Mouse (Mus musculus): ENCODE results near the gene Sema3d.
A peak's percentile ranks its signal among the peaks of the same experiment; 100 is the strongest.

Gene Sema3d

GRCm38 (mm10) chr5:12499037-12499436 lies 115.9 kb downstream of the Sema3d start:
- DNase-seq (ENCODE audit: low spot score), result no peak

DNA sequence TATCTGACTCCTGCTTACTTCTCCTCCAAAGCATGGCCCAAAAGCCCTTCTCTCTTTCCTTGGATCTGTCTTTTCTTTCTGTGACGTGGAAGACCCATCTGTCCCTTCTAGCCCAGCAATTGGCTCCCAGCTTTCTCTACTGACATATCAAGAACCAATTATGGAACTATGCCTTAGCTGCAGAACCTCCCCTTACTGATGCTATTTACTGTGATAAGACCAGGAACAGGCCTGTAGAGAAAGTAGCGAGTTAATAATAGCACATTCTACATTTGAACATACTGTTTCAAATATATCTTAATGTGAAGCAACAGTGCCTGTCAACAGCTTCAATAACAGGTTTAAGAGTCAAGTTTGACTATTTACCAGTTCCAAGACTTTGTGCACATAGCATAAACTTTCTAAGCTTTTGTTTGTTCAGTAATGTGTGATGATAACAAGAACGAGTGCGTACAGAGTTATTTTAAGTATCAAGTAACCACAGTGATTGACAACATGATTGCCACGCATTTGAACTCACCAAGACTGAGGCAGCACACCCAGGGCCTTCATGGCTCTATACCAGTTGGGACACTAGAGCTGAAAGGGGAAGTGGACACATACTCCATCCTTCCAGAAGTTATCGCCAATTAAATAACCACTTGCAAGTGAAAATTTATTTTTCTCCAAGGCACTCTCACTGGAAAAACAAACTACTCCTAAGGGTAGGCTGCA lies 116.8 kb downstream of the Sema3d start:
- DNase-seq (ENCODE audit: low spot score), result no peak

GRCm38 (mm10) chr5:12512471-12512870 lies 129.3 kb downstream of the Sema3d start:
- no peak for DNase-seq (ENCODE audit: low spot score)

DNA sequence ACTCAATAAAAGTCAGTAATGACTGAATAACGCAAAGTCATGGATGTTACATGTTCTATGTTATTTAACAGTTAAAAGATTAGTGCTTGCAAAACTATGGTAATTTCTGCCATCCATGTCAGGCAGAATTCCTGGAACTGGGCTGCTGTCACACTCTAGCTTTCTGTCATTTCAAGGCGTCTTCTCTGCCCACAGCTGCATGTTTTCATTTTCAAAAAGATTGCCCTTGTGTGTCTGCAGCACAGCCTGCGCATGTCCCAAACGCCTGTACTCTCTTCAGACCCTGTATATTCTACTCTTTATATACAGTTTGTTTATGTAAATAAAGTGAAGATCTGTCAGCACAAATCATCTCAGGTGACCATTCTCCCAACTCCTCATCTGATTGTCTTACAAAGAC lies 132.1 kb downstream of the Sema3d start:
- no peak for DNase-seq (ENCODE audit: low spot score)

GRCm38 (mm10) chr5:12525235-12525767 lies 142.1 kb downstream of the Sema3d start:
- no peak for DNase-seq (ENCODE audit: low spot score)

DNA sequence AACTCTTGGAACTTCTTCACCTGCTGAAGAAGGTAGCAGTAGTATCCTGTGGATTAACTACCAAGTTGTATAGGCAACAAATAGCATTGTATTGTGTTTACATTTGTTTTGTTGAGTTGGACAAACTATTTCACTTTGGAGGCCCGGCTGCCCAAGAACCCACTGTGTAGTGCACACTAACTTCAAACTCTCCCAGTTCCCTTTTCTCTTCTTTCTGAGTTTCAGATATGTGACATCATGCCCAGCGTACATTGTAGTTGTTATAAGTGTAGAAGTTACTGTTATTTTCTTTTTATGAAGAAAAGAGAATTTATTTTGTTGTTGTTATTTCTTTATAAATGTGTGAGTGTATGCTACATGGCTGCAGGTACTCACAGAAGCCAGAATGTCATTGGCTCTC lies 145.4 kb downstream of the Sema3d start:
- no peak for DNase-seq (ENCODE audit: low spot score)

DNA sequence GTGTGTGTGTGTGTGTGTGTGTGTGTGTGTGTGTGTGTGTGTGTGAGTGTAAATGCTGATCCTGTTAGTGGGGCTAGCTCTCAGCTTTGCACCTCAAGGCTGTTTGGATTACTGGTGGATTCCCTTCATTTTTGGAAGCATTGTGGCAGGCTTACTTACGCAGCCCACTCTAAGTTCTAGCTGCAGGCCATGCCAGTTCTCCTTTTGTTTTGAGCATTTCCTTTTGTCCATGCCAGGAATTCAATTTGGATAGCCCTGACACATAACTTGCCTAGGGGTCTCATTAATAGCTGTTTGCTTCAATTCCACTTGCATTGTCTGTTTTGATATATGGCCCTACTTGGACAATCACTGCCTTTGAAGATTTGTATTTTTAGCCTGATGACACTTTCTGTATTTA lies 146.6 kb downstream of the Sema3d start:
- no peak for DNase-seq (ENCODE audit: low spot score)

DNA sequence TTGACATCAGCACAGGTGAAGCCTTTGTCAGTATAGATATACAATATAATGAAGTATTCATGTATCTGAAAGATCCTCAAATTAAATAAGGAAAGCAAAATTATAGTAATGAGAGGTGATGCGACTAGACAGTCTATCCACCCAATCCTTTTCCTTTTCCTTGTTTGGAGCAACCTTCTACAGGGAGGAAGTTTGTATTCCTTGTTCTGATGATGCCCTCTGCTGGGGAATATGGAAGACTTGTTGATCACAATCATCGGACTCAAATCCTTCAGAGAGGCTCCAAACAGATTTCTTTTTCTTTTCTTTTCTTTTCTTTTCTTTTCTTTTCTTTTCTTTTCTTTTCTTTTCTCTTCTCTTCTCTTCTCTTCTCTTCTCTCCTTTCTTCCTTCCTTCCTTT lies 158.1 kb downstream of the Sema3d start:
- DNase-seq (ENCODE audit: low spot score), result no peak

DNA sequence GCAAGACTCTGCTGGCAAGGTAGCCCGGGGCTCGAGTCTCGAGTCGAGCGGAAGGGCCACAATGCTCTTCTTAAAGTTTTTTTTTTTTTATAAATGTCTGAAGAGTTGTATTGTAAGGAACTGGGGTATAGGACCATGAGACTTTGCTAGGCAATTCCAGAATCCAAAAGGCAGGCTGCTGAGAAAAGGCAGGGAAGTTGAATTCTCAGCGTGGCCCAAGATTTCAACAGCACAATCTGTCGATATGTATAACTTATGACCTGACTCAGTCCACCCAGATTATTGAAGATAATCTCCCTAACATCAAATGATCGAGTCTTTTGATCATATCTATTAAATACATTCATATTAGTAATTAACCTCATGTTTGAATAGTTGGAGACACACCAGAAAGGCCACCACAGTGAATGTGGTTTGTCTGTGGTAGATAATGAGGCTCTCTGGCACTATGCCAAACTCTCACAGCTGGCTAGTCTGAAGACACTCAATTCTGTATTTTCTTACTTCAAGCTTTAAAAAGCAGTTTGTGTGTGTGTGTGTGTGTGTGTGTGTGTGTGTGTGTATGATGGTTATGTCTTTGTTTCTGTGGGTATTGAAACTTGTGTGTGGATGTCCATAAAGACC lies 166.0 kb downstream of the Sema3d start:
- no peak for DNase-seq (ENCODE audit: low spot score)

GRCm38 (mm10) chr5:12555401-12555800 lies 172.2 kb downstream of the Sema3d start:
- no peak for DNase-seq (ENCODE audit: low spot score)

GRCm38 (mm10) chr5:12557889-12558288 lies 174.7 kb downstream of the Sema3d start:
- DNase-seq (ENCODE audit: low spot score), result no peak

- no peak for DNase-seq (ENCODE audit: low spot score)
Measured at GRCm38 (mm10) chr5:12561740-12562139, 178.6 kb downstream of the Sema3d start.

DNA sequence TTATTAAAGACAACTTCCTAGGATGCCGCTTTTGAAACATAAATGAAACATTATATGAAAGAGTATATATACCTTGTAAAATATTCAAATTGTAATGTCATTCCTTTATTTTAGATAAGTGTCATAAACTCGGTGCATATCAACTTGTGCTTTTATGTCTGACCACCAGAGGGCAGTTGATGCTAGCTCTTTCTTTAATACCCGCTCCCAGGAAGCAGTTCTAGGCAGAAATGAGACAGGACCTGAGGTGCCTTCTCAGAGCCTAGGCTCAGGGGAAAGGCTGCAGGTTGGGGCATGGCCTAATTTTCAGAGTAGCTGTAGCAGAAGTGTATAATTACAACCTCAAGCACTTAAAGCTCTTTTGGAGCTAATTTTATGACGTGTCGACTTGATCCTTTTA lies 179.0 kb downstream of the Sema3d start:
- peak; percentile 17 for DNase-seq (ENCODE audit: low spot score)

GRCm38 (mm10) chr5:12563132-12563531 lies 179.9 kb downstream of the Sema3d start:
- DNase-seq (ENCODE audit: low spot score), result no peak

GRCm38 (mm10) chr5:12564602-12565220 lies 181.5 kb downstream of the Sema3d start:
- no peak for DNase-seq (ENCODE audit: low spot score)

DNA sequence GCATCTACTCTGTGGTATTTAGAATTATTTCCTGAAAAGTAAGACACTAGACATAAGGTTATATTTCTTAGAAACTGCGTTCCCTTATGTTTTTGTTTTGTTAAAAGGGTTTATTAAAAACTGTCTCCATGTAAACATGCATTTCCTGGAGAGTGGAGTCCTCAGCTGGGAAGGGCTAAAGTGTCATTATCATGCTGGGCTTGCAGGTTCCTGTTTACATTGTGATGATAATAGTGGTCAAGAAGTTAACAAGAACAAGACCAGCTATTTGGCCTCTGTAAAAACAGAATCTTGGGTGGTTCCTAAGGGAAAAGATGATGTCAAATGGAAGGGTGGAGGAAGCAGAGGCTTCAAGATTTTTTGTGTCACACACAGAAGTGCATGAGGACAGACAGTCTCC lies 183.4 kb downstream of the Sema3d start:
- no peak for DNase-seq (ENCODE audit: low spot score)

DNA sequence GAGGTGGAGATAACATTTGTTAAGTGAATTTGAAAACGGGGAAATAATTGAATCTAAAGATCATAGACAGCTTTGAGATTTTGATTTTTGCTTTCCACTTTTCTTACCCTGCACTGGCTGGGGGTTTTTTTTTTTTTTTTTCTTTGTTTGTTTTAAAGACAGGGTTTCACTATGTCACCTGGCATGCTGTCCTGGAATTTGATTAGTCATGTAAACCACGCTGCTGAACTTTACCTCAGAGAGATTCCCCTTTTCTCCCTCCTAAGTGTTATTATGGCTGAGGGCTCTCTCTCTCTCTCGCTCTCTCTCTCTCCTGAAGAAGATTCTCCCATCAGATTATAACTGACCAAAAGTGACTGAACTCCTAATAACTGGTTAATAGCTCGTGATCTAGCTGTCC lies 191.4 kb downstream of the Sema3d start:
- no peak for DNase-seq (ENCODE audit: low spot score)

DNA sequence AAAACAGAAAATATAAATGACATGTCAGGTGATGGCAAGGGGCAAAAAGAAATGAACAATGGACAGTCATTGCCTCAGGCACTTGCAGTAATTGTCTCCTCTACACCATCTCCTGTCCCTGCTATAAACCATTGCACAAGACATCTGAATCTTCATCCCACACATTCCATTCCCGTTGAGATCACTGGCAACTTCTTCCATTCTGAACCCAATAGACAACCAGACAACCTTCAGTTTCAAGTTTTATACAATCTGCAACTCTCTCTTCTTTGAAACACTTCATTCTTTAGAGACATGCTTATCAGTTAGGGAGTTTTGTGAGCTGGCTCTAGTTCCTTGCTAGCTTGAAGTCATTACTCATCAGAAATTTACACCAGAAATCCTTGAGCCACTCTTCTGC lies 192.1 kb downstream of the Sema3d start:
- no peak for DNase-seq (ENCODE audit: low spot score)

DNA sequence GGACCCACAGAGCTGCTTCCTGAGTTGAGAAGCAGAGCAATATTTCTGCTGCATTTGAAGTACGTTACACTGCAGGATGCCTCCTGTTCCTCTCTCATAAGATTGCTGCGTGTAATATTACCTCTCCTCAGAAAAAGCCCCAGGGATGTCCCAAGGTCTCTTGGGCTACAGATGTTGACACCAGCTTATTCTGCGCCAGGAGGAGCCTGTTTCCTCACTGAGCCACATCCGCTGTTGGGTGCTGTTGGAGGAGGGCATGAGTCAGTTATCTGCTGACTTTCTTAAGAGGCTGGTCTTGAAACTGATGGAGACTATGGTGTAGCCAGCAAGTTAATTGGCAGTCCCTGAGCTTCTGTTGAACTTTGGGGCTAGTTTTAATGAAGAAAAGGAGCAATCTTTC lies 196.6 kb downstream of the Sema3d start:
- DNase-seq (ENCODE audit: low spot score), result no peak

DNA sequence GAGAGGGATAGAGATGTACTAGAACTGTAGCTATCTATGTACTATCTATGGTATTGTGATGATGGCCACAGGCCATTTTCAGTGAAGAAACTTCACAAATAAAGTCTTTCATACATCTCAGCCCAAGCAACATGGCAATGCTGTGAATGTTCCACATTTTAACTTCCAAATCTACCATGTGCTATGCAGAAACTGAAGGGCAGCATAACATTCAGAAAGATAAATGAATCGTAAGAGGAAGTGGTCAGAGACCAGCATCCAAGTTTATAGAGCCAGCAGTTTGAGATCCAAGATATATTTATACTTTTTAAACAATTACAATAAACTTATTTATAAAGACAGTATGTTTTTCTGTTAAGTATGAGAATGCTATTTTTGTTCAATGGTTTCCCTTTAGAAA lies 199.4 kb downstream of the Sema3d start:
- DNase-seq (ENCODE audit: low spot score), result no peak

DNA sequence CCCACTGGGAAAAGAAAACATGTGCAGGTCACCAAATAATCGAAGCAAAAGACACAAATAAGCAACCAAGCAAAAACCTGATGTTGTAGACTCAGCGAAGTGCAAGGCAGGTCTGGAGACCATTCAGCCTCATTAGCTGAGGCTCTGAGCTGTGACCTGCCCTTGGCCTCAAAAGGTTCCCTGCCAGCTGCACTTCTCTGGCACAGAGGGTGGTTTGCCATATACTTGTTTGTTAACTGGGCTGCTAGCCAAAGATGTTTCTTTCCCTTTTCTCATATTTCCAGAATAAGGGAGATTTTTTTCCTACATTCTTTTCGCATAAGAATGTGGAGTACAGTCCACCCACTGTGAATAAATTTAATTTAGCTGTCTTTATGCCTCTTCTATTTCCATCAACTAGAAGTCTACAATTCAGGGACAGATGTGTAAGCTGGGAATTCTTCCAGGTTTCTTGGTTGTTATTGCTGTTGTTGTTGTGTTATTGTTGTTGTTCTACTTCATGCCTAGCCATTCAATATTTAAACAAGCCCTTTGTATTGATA lies 200.2 kb downstream of the Sema3d start:
- DNase-seq (ENCODE audit: low spot score), result peak; percentile 20

DNA sequence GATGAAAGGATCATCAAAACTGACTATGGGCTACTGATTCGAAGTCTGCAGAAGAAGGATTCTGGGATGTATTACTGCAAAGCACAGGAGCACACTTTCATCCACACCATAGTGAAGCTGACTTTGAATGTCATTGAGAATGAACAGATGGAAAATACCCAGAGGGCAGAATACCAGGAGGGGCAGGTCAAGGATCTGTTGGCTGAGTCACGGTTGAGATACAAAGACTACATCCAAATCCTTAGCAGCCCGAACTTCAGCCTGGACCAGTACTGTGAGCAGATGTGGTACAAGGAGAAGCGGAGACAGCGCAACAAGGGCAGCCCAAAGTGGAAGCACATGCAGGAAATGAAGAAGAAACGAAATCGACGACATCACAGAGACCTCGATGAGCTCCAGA lies 201.7 kb downstream of the Sema3d start:
- no peak for DNase-seq (ENCODE audit: low spot score)

All from testis, postnatal 14 days (tissue).